Mouse (Mus musculus): ENCODE measurements at regions not wholly inside any gene's neighbourhood (a gene's known extent, or its start where the extent isn't known, plus 50 kb on each side); places are given as distances from the start of the nearest gene placed in this dataset.

- TF ChIP-seq GATA1 (IDR thresholded peaks at IDR 0.05; ENCODE audit: low read length) (no peak), TAL1 (IDR thresholded peaks at IDR 0.05; ENCODE audit: low read length) (no peak)
These were observed 349.2 kb upstream of the Mef2c start for GRCm38 (mm10) chr13:83154626-83155124.
